ENCODE assay signal across 11 mouse cellular contexts in genomic region chr6:91796064-91796463, GRCm38 (mm10). TPM values are rescaled to one million over a fixed set of nuclear protein-coding genes. Genes with fewer than 3 reads are reported as not detected.
DNase-seq lines count a peak whose midpoint lies in the region; ATAC-seq lines count a peak whose summit lies in the region.
"Had no signal": no experiment of that assay in that cellular context is flagged by ENCODE, and none has a peak within 500 bp of the region (broad histone marks: within the 10 kb centered on the region; RNA-seq: fewer than 3 reads in every experiment).

No protein-coding gene starts in this region.

- no peaks in the 10 kb centered on the region for H3K27me3 ChIP-seq in heart, embryonic 16.5 days (ENCODE audit: control insufficient read depth, insufficient read depth, low read length)
- no peaks in the 10 kb centered on the region for H3K27me3 ChIP-seq in kidney, embryonic 15.5 days
- no peaks in the 10 kb centered on the region for H3K27me3 ChIP-seq in forebrain, embryonic 11.5 days (ENCODE audit: control insufficient read depth, insufficient read depth, low read length)

- WGBS in heart, embryonic 16.5 days = 27% methylated on average over 9 of the region's 9 CpGs
- 41% methylated on average over 9 of the region's 9 CpGs for WGBS in kidney, embryonic 15.5 days
- WGBS in forebrain, embryonic 11.5 days = 64% methylated on average over 9 of the region's 9 CpGs

- peak overlapping the region; percentile 70 for H3K4me2 ChIP-seq in heart, embryonic 16.5 days (ENCODE audit: low read depth, low read length)
- H3K4me2 ChIP-seq in kidney, embryonic 15.5 days = peak overlapping the region; percentile 32; the same call in 1 of the 2 replicates
- H3K4me2 ChIP-seq in forebrain, embryonic 11.5 days (ENCODE audit: low read depth, low read length, severe bottlenecking) = no peak overlapping the region

- no peaks in the 10 kb centered on the region for H3K36me3 ChIP-seq in heart, embryonic 16.5 days (ENCODE audit: control insufficient read depth, insufficient read depth)
- H3K36me3 ChIP-seq in kidney, embryonic 15.5 days = no peaks in the 10 kb centered on the region
- no peaks in the 10 kb centered on the region for H3K36me3 ChIP-seq in forebrain, embryonic 11.5 days (ENCODE audit: control insufficient read depth, insufficient read depth, low read length)

- peak; percentile 20 to 64 for DNase-seq in left cerebral cortex, adult 18-20 months (ENCODE audit: low spot score in 2 of 2)
- DNase-seq in left cerebral cortex, adult 11 months (ENCODE audit: low spot score) = no peak
- peak; percentile 38 for DNase-seq in skeletal muscle tissue, adult 2 months (ENCODE audit: low read depth, low spot score)
- DNase-seq in forebrain, embryonic 11.5 days (ENCODE audit: low spot score) = no peak
- DNase-seq in MN1 (ENCODE audit: low spot score) = no peak
- DNase-seq: gastrocnemius, postnatal 25 days; lung, postnatal 4 days; thymus, postnatal 14 days had no signal

- H3K4me1 ChIP-seq in heart, embryonic 16.5 days (ENCODE audit: control insufficient read depth, insufficient read depth, low read length) = peaks cover 68% of the 10 kb centered on the region
- H3K4me1 ChIP-seq in kidney, embryonic 15.5 days = peaks cover 14% of the 10 kb centered on the region; the same call in 1 of the 2 replicates
- H3K4me1 ChIP-seq in forebrain, embryonic 11.5 days (replicated peaks; ENCODE audit: control insufficient read depth, insufficient read depth, low read length) = no peaks in the 10 kb centered on the region

- H3K9ac ChIP-seq in heart, embryonic 16.5 days (ENCODE audit: low read length) = peak overlapping the region; percentile 75
- no peak overlapping the region for H3K9ac ChIP-seq in kidney, embryonic 15.5 days
- no peak overlapping the region for H3K9ac ChIP-seq in forebrain, embryonic 11.5 days (ENCODE audit: low read length)

- H3K9me3 ChIP-seq in heart, embryonic 16.5 days (replicated peaks; ENCODE audit: control insufficient read depth, low read length) = no peaks in the 10 kb centered on the region
- H3K9me3 ChIP-seq in kidney, embryonic 15.5 days (replicated peaks) = no peaks in the 10 kb centered on the region
- H3K9me3 ChIP-seq in forebrain, embryonic 11.5 days (ENCODE audit: control insufficient read depth, low read length) = no peaks in the 10 kb centered on the region

- peak; percentile 79 for ATAC-seq in heart, embryonic 16.5 days (replicated peaks; ENCODE audit: extremely low read depth, insufficient read depth, low FRiP score)
- ATAC-seq in kidney, embryonic 15.5 days (replicated peaks; ENCODE audit: low FRiP score) = peak; percentile 74
- no peak for ATAC-seq in megakaryocyte progenitor cell, adult 5-6 weeks (replicated peaks; ENCODE audit: poor library complexity)
- no peak for ATAC-seq in forebrain, embryonic 11.5 days (replicated peaks; ENCODE audit: low FRiP score)

- H3K27ac ChIP-seq in heart, embryonic 16.5 days (ENCODE audit: low read length) = peak overlapping the region; percentile 34
- no peak overlapping the region for H3K27ac ChIP-seq in kidney, embryonic 15.5 days
- no peak overlapping the region for H3K27ac ChIP-seq in forebrain, embryonic 11.5 days (ENCODE audit: low read depth, low read length)

- peak overlapping the region; percentile 53 for H3K4me3 ChIP-seq in heart, embryonic 16.5 days (ENCODE audit: low read length)
- H3K4me3 ChIP-seq in kidney, embryonic 15.5 days (replicated peaks) = no peak overlapping the region
- no peak overlapping the region for H3K4me3 ChIP-seq in forebrain, embryonic 11.5 days (ENCODE audit: low read depth, low read length)

RNA-seq across cellular contexts. Expression of gene Grip2, which starts 31.0 kb away (rescaled TPM):
- 10 to 100 TPM; 18.0 to 20.1 TPM for total RNA-seq in left cerebral cortex, adult 18-20 months (2021)
- polyA plus RNA-seq in heart, embryonic 16.5 days (2015; fragmentation: Nextera tagmentation; extraction: Ambion mirVana) = 9.1 and 10.1 TPM in 2 replicates
- polyA plus RNA-seq in kidney, embryonic 15.5 days (2015; fragmentation: Nextera tagmentation; extraction: Ambion mirVana) = 0.81 and 0.92 TPM in 2 replicates
- not detected in 2 replicates for total RNA-seq in megakaryocyte progenitor cell, adult 5-6 weeks (2015)
- not detected in 2 replicates for total RNA-seq in megakaryocyte progenitor cell, adult 5-6 weeks (2017)
- polyA plus RNA-seq in forebrain, embryonic 11.5 days (2014; fragmentation: Nextera tagmentation; extraction: Ambion mirVana) = 0.52 and 0.55 TPM in 2 replicates

Comparison
In these comparisons a context has a peak if more than half of its experiments do, and no peak if none do; other contexts are left out.
1. DNase-seq: peak in left cerebral cortex, adult 18-20 months (2 of 2) and skeletal muscle tissue, adult 2 months (single experiment); none in left cerebral cortex, adult 11 months (single experiment), forebrain, embryonic 11.5 days (single experiment) and MN1 (single experiment).
2. ATAC-seq: peak in heart, embryonic 16.5 days (single experiment) and kidney, embryonic 15.5 days (single experiment); none in megakaryocyte progenitor cell, adult 5-6 weeks (single experiment) and forebrain, embryonic 11.5 days (single experiment).